Mouse (Mus musculus): Measurements from ENCODE around the gene Foxp2. TPM values are rescaled to one million over a fixed set of nuclear protein-coding genes. Genes with fewer than 3 reads are reported as not detected.

Gene Foxp2
- polyA plus RNA-seq, 1 experiment from 2014 or later = 25.3 TPM

- no peaks in the 10 kb centered on the region for H3K27me3 ChIP-seq (ENCODE audit: insufficient read depth, poor library complexity, severe bottlenecking)
- WGBS = 87% methylated on average over 4 of the region's 4 CpGs
- DNase-seq (ENCODE audit: low spot score) = no peak
- no peaks in the 10 kb centered on the region for H3K36me3 ChIP-seq
- peaks cover 3% of the 10 kb centered on the region; the same call in 1 of the 2 replicates for H3K9me3 ChIP-seq
- no peaks in the 10 kb centered on the region for H3K4me1 ChIP-seq (replicated peaks)
- H3K4me3 ChIP-seq = no peak overlapping the region
- no peak overlapping the region for H3K27ac ChIP-seq
Observed at GRCm38 (mm10) chr6:14924976-14925489, 23.9 kb downstream of the Foxp2 start.

- Histone ChIP-seq H3K4me1 (replicated peaks) (no peaks in the 10 kb centered on the region), H3K4me3 (no peak overlapping the region), H3K27ac (no peak overlapping the region), H3K27me3 (ENCODE audit: insufficient read depth, poor library complexity, severe bottlenecking) (no peaks in the 10 kb centered on the region), H3K9me3 (no peaks in the 10 kb centered on the region), H3K36me3 (no peaks in the 10 kb centered on the region)
- DNase-seq (ENCODE audit: low spot score) = no peak
- 86% methylated on average over 6 of the region's 6 CpGs for WGBS
Observed at GRCm38 (mm10) chr6:14951060-14951459, 49.9 kb downstream of the Foxp2 start.

- Histone ChIP-seq H3K27me3 (ENCODE audit: insufficient read depth, poor library complexity, severe bottlenecking) (no peaks in the 10 kb centered on the region), H3K9me3 (no peaks in the 10 kb centered on the region), H3K4me1 (replicated peaks) (no peaks in the 10 kb centered on the region), H3K4me3 (no peak overlapping the region), H3K36me3 (no peaks in the 10 kb centered on the region), H3K27ac (no peak overlapping the region)
- 58% methylated on average over 4 of the region's 4 CpGs for whole genome bisulfite sequencing
- no peak for DNase-seq (ENCODE audit: low spot score)
Observed at GRCm38 (mm10) chr6:14952731-14953130, 51.6 kb downstream of the Foxp2 start.

- Histone ChIP-seq H3K9me3 (0 out of 2 replicates have a peak, but pooled peaks cover 4% of the 10 kb centered on the region), H3K27ac (no peak overlapping the region), H3K27me3 (ENCODE audit: insufficient read depth, poor library complexity, severe bottlenecking) (no peaks in the 10 kb centered on the region), H3K36me3 (no peaks in the 10 kb centered on the region), H3K4me1 (replicated peaks) (no peaks in the 10 kb centered on the region), H3K4me3 (no peak overlapping the region)
- 86% methylated on average over 3 of the region's 3 CpGs for WGBS
- no peak for DNase-seq (ENCODE audit: low spot score)
Observed at GRCm38 (mm10) chr6:14977042-14977441, 75.9 kb downstream of the Foxp2 start.

GRCm38 (mm10) chr6:14978201-14978600 lies 77.1 kb downstream of the Foxp2 start:
- no peak for DNase-seq (ENCODE audit: low spot score)
- H3K27ac ChIP-seq = no peak overlapping the region
- 0 out of 2 replicates have a peak, but pooled peaks cover 4% of the 10 kb centered on the region for H3K9me3 ChIP-seq
- WGBS = 91% methylated on average over 5 of the region's 5 CpGs
- no peaks in the 10 kb centered on the region for H3K4me1 ChIP-seq (replicated peaks)
- no peaks in the 10 kb centered on the region for H3K27me3 ChIP-seq (ENCODE audit: insufficient read depth, poor library complexity, severe bottlenecking)
- no peaks in the 10 kb centered on the region for H3K36me3 ChIP-seq
- no peak overlapping the region for H3K4me3 ChIP-seq

- no peaks in the 10 kb centered on the region for H3K36me3 ChIP-seq
- WGBS = 88% methylated on average over 1 of the region's 1 CpGs
- H3K9me3 ChIP-seq = no peaks in the 10 kb centered on the region
- no peak for DNase-seq (ENCODE audit: low spot score)
- H3K4me3 ChIP-seq = no peak overlapping the region
- no peak overlapping the region for H3K27ac ChIP-seq
- no peaks in the 10 kb centered on the region for H3K27me3 ChIP-seq (ENCODE audit: insufficient read depth, poor library complexity, severe bottlenecking)
- H3K4me1 ChIP-seq (replicated peaks) = no peaks in the 10 kb centered on the region
Observed at GRCm38 (mm10) chr6:15008113-15008512, 107.0 kb downstream of the Foxp2 start.

GRCm38 (mm10) chr6:15028488-15028887 lies 127.3 kb downstream of the Foxp2 start:
- 87% methylated on average over 3 of the region's 3 CpGs for WGBS
- Histone ChIP-seq H3K36me3 (no peaks in the 10 kb centered on the region), H3K4me3 (no peak overlapping the region), H3K4me1 (replicated peaks) (no peaks in the 10 kb centered on the region), H3K27me3 (ENCODE audit: insufficient read depth, poor library complexity, severe bottlenecking) (no peaks in the 10 kb centered on the region), H3K9me3 (no peaks in the 10 kb centered on the region), H3K27ac (no peak overlapping the region)
- no peak for DNase-seq (ENCODE audit: low spot score)

- Histone ChIP-seq H3K4me1 (replicated peaks) (no peaks in the 10 kb centered on the region), H3K4me3 (no peak overlapping the region), H3K27ac (no peak overlapping the region), H3K36me3 (no peaks in the 10 kb centered on the region), H3K9me3 (no peaks in the 10 kb centered on the region), H3K27me3 (ENCODE audit: insufficient read depth, poor library complexity, severe bottlenecking) (no peaks in the 10 kb centered on the region)
- DNase-seq (ENCODE audit: low spot score) = no peak
- 86% methylated on average over 7 of the region's 7 CpGs for WGBS
Observed at GRCm38 (mm10) chr6:15029446-15030125, 128.4 kb downstream of the Foxp2 start.

- no peaks in the 10 kb centered on the region for H3K27me3 ChIP-seq (ENCODE audit: insufficient read depth, poor library complexity, severe bottlenecking)
- no peak overlapping the region for H3K4me3 ChIP-seq
- H3K36me3 ChIP-seq = no peaks in the 10 kb centered on the region
- H3K4me1 ChIP-seq (replicated peaks) = peaks cover 14% of the 10 kb centered on the region
- peak; percentile 23 for DNase-seq (ENCODE audit: low spot score)
- WGBS = 24% methylated on average over 1 of the region's 1 CpGs
- H3K9me3 ChIP-seq = no peaks in the 10 kb centered on the region
- H3K27ac ChIP-seq = no peak overlapping the region
Observed at GRCm38 (mm10) chr6:15063246-15063645, 162.1 kb downstream of the Foxp2 start.

- no peak for DNase-seq (ENCODE audit: low spot score)
- Histone ChIP-seq H3K27ac (no peak overlapping the region), H3K27me3 (ENCODE audit: insufficient read depth, poor library complexity, severe bottlenecking) (no peaks in the 10 kb centered on the region), H3K36me3 (no peaks in the 10 kb centered on the region), H3K4me3 (no peak overlapping the region), H3K4me1 (replicated peaks) (no peaks in the 10 kb centered on the region), H3K9me3 (no peaks in the 10 kb centered on the region)
- WGBS = 94% methylated on average over 1 of the region's 1 CpGs
Observed at GRCm38 (mm10) chr6:15101548-15101947, 200.4 kb downstream of the Foxp2 start.

GRCm38 (mm10) chr6:15120916-15121315 lies 219.8 kb downstream of the Foxp2 start:
- Histone ChIP-seq H3K27me3 (ENCODE audit: insufficient read depth, poor library complexity, severe bottlenecking) (no peaks in the 10 kb centered on the region), H3K27ac (no peak overlapping the region), H3K9me3 (no peaks in the 10 kb centered on the region), H3K36me3 (no peaks in the 10 kb centered on the region), H3K4me3 (no peak overlapping the region), H3K4me1 (replicated peaks) (no peaks in the 10 kb centered on the region)
- WGBS = 68% methylated on average over 5 of the region's 5 CpGs
- DNase-seq (ENCODE audit: low spot score) = no peak

- no peak overlapping the region for H3K4me3 ChIP-seq
- H3K27ac ChIP-seq = no peak overlapping the region
- H3K36me3 ChIP-seq = no peaks in the 10 kb centered on the region
- no peaks in the 10 kb centered on the region for H3K27me3 ChIP-seq (ENCODE audit: insufficient read depth, poor library complexity, severe bottlenecking)
- H3K9me3 ChIP-seq = no peaks in the 10 kb centered on the region
- DNase-seq (ENCODE audit: low spot score) = no peak
- no peaks in the 10 kb centered on the region for H3K4me1 ChIP-seq (replicated peaks)
Observed at GRCm38 (mm10) chr6:15121339-15121738, 220.2 kb downstream of the Foxp2 start.

- H3K4me3 ChIP-seq = no peak overlapping the region
- 92% methylated on average over 2 of the region's 2 CpGs for WGBS
Observed at GRCm38 (mm10) chr6:15130142-15130541, 229.0 kb downstream of the Foxp2 start.

More at GRCm38 (mm10) chr6:15130142-15130541, 229.0 kb downstream of the Foxp2 start:
- DNase-seq (ENCODE audit: low spot score) = no peak
- H3K9me3 ChIP-seq = no peaks in the 10 kb centered on the region
- H3K4me1 ChIP-seq (replicated peaks) = no peaks in the 10 kb centered on the region
- H3K27me3 ChIP-seq (ENCODE audit: insufficient read depth, poor library complexity, severe bottlenecking) = no peaks in the 10 kb centered on the region
- no peak overlapping the region for H3K27ac ChIP-seq
- no peaks in the 10 kb centered on the region for H3K36me3 ChIP-seq

All from hindbrain, embryonic 10.5 days (tissue).